Mouse (Mus musculus) lung, adult 2 months (tissue): ENCODE data around the gene Wfdc3.

Source experiments
- CTCF ChIP-seq: fragments of 200-500 bp; IDR thresholded peaks from 2 replicates; pipeline ENCODE4 v1.5.1; 2011; ENCODE audit warnings: mild to moderate bottlenecking, low read length, control low read depth; ENCODE audit not compliant: insufficient read depth
- POLR2A ChIP-seq: fragments of 200-500 bp; IDR thresholded peaks from 2 replicates; pipeline ENCODE4 v1.6.1; 2011; ENCODE audit warnings: low read depth, mild to moderate bottlenecking, control low read depth, low read length, borderline replicate concordance; ENCODE audit errors: extremely low read depth

GRCm38 (mm10) chr2:164746693-164747092 is 962 bp upstream of the Wfdc3 start:
- TF ChIP-seq CTCF = no peak
- no peak for TF ChIP-seq POLR2A
